Comparison of ENCODE assay signal across 9 mouse cellular contexts in the genomic region with DNA sequence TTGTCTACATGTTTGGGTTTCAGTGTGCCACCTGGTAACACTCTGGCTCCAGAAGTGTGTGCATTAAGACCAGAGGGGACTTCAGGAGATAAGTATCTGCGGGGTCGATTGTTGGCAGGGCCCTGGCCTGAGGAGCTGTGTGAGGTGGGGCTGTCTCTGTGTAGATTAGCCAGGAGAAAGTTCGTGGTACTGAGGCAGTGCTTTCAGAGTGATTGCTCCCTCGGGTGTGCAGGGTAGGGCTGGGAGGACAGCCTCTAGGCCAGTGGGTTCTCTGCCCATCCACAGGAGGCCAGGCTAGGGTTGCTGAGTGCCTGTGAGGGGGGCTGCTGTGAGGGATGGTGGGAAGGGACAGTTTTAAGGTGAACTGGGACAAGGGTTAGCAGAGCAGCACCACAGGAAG.
DNase-seq lines count a peak whose midpoint lies in the region; ATAC-seq and TF ChIP-seq lines count a peak whose summit lies in the region.
"Had no signal": no experiment of that assay in that cellular context is flagged by ENCODE, and none has a peak within 500 bp of the region (broad histone marks: within the 10 kb centered on the region; RNA-seq: fewer than 3 reads in every experiment).

No protein-coding gene starts in this region.

- intact Hi-C loops in gastrocnemius, adult 2 months (cut with DNase I) = loop anchor here (5.0 kb wide), 1 partner anchor 45 kb away; no protein-coding TSS in a partner anchor
- intact Hi-C loops in gastrocnemius, postnatal 14 days (cut with DNase I; ENCODE audit: low total_unique reads) = no loop called here
- intact Hi-C loops in left cerebral cortex, adult 2 months (cut with DNase I) = no loop called here

- TF ChIP-seq EP300 in liver, postnatal 0 days (IDR thresholded peaks at IDR 0.05; ENCODE audit: low read depth) = no peak

- TF ChIP-seq CTCF in gastrocnemius, adult 2 months (IDR thresholded peaks at IDR 0.05) = no peak
- no peak for TF ChIP-seq CTCF in liver, postnatal 0 days (IDR thresholded peaks at IDR 0.05; ENCODE audit: low read depth)
- TF ChIP-seq CTCF in left cerebral cortex, adult 2 months (IDR thresholded peaks at IDR 0.05) = no peak

- DNase-seq in gastrocnemius, adult 2 months = no peak
- no peak for DNase-seq in gastrocnemius, postnatal 14 days
- DNase-seq in liver, embryonic 11.5 days (ENCODE audit: low spot score) = no peak
- no peak for DNase-seq in liver, postnatal 0 days
- no peak for DNase-seq in left cerebral cortex, adult 2 months (ENCODE audit: extremely low spot score in 1 of 2, low spot score in 2 of 2)
- DNase-seq in right cerebral cortex, postnatal 14 days = no peak
- DNase-seq: gastrocnemius, postnatal 36 days had no signal

- H3K27ac ChIP-seq in gastrocnemius, adult 2 months = peak overlapping the region; percentile 72
- H3K27ac ChIP-seq in liver, embryonic 11.5 days (ENCODE audit: low read depth, low read length) = peak overlapping the region; percentile 28; the same call in 1 of the 2 replicates
- no peak overlapping the region; the same call in 1 of the 2 replicates for H3K27ac ChIP-seq in liver, postnatal 0 days (ENCODE audit: low read depth)
- 0 out of 2 replicates have a peak overlapping the region, but pooled peaks have one; percentile 20 for H3K27ac ChIP-seq in forebrain, embryonic 16.5 days (ENCODE audit: low read length)
- H3K27ac ChIP-seq in left cerebral cortex, adult 2 months = no peak overlapping the region; the same call in 1 of the 2 replicates

- no peaks in the 10 kb centered on the region for H3K27me3 ChIP-seq in liver, embryonic 11.5 days (replicated peaks; ENCODE audit: control insufficient read depth, insufficient read depth, low read length)
- H3K27me3 ChIP-seq in liver, postnatal 0 days (ENCODE audit: insufficient read depth, low read length) = no peaks in the 10 kb centered on the region
- no peaks in the 10 kb centered on the region for H3K27me3 ChIP-seq in forebrain, embryonic 16.5 days (replicated peaks; ENCODE audit: control insufficient read depth, insufficient read depth, low read length)

- peak; percentile 45 for ATAC-seq in liver, embryonic 11.5 days (replicated peaks; ENCODE audit: low FRiP score)
- ATAC-seq in liver, postnatal 0 days = no peak
- no peak for ATAC-seq in forebrain, embryonic 16.5 days
- 0 out of 2 replicates have a peak, but pooled peaks have one; percentile 25 for ATAC-seq in monocyte, adult 5-6 weeks (replicated peaks; ENCODE audit: insufficient number of reproducible peaks, low FRiP score, low TSS enrichment, poor library complexity, severe bottlenecking)

- 12% methylated on average over 4 of the region's 4 CpGs for WGBS in liver, embryonic 11.5 days
- WGBS in liver, postnatal 0 days (ENCODE audit: insufficient replicate concordance) = 32% methylated on average over 4 of the region's 4 CpGs
- 20% methylated on average over 4 of the region's 4 CpGs for WGBS in forebrain, embryonic 16.5 days

- H3K9me3 ChIP-seq in liver, embryonic 11.5 days (ENCODE audit: control insufficient read depth, low read length) = no peaks in the 10 kb centered on the region
- no peaks in the 10 kb centered on the region for H3K9me3 ChIP-seq in liver, postnatal 0 days (ENCODE audit: low read length)
- H3K9me3 ChIP-seq in forebrain, embryonic 16.5 days (ENCODE audit: control insufficient read depth, low read length) = no peaks in the 10 kb centered on the region

- no peaks in the 10 kb centered on the region for H3K36me3 ChIP-seq in liver, embryonic 11.5 days (ENCODE audit: control insufficient read depth, insufficient read depth, low read length)
- no peaks in the 10 kb centered on the region; the same call in 1 of the 2 replicates for H3K36me3 ChIP-seq in liver, postnatal 0 days (replicated peaks; ENCODE audit: insufficient read depth, low read length)
- H3K36me3 ChIP-seq in forebrain, embryonic 16.5 days (ENCODE audit: control insufficient read depth, insufficient read depth) = no peaks in the 10 kb centered on the region

- no peak overlapping the region for H3K9ac ChIP-seq in liver, embryonic 11.5 days (ENCODE audit: low read depth, low read length)
- H3K9ac ChIP-seq in liver, postnatal 0 days (replicated peaks) = no peak overlapping the region
- 0 out of 2 replicates have a peak overlapping the region, but pooled peaks have one; percentile 19 for H3K9ac ChIP-seq in forebrain, embryonic 16.5 days (replicated peaks; ENCODE audit: low read depth, low read length)

- peak overlapping the region; percentile 57; the same call in 1 of the 2 replicates for H3K4me3 ChIP-seq in gastrocnemius, adult 2 months
- no peak overlapping the region for H3K4me3 ChIP-seq in liver, embryonic 11.5 days (ENCODE audit: low read depth, low read length)
- no peak overlapping the region for H3K4me3 ChIP-seq in liver, postnatal 0 days (ENCODE audit: low read depth, low read length)
- H3K4me3 ChIP-seq in forebrain, embryonic 16.5 days (replicated peaks; ENCODE audit: low read length) = no peak overlapping the region
- H3K4me3 ChIP-seq in left cerebral cortex, adult 2 months = no peak overlapping the region

- H3K4me1 ChIP-seq in liver, embryonic 11.5 days (replicated peaks; ENCODE audit: control insufficient read depth, insufficient read depth, low read length) = peaks cover 33% of the 10 kb centered on the region
- H3K4me1 ChIP-seq in liver, postnatal 0 days (ENCODE audit: insufficient read depth) = peaks cover 38% of the 10 kb centered on the region
- H3K4me1 ChIP-seq in forebrain, embryonic 16.5 days (replicated peaks; ENCODE audit: control insufficient read depth, insufficient read depth, low read length) = peaks cover 40% of the 10 kb centered on the region

- no peak overlapping the region for H3K4me2 ChIP-seq in liver, embryonic 11.5 days
- no peak overlapping the region for H3K4me2 ChIP-seq in liver, postnatal 0 days (ENCODE audit: low read depth, low read length)
- no peak overlapping the region for H3K4me2 ChIP-seq in forebrain, embryonic 16.5 days (ENCODE audit: low read length)

Comparison
In these comparisons a context has a peak if more than half of its experiments do, and no peak if none do; other contexts are left out.
1. H3K27ac ChIP-seq: peak in gastrocnemius, adult 2 months (single experiment), liver, embryonic 11.5 days (single experiment) and forebrain, embryonic 16.5 days (single experiment); none in liver, postnatal 0 days (single experiment) and left cerebral cortex, adult 2 months (single experiment).
2. ATAC-seq: peak in liver, embryonic 11.5 days (single experiment) and monocyte, adult 5-6 weeks (single experiment); none in liver, postnatal 0 days (single experiment) and forebrain, embryonic 16.5 days (single experiment).